Mouse (Mus musculus): ENCODE results near the gene Crybg2.

- TF ChIP-seq POLR2A (IDR thresholded peaks at IDR 0.05; ENCODE audit: low read depth, low read length) (no peak), CTCF (IDR thresholded peaks at IDR 0.05; ENCODE audit: extremely low read depth, insufficient read length, insufficient replicate concordance, low read depth, low read length) (no peak)
Observed at GRCm38 (mm10) chr4:134025802-134026201, 34.8 kb upstream of the Crybg2 start.
